Comparison of ENCODE assay signal across 9 mouse cellular contexts in the genomic region with DNA sequence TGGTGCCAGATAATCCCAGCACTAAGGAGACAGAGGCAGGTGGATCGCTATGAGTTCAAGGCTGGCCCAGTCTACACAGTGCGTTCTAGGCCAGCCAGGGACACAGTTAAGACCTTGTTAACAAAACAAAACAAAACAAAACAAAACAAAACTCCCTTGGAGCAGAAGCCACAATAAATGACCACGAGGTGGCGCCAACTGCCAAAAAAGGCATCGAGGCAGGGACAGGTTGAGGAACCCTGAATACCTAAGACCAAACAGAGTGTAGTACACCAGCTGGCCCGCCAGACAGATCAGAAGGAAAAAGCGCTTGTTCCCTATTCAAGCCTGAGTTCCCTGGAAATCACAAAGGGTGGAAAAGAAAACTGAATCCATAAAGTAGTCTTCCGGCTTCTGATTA. TPM values are rescaled to one million over a fixed set of nuclear protein-coding genes. Genes with fewer than 3 reads are reported as not detected.
A peak's percentile ranks its signal among the peaks of the same experiment; 100 is the strongest.
DNase-seq lines count a peak whose midpoint lies in the region; ATAC-seq and TF ChIP-seq lines count a peak whose summit lies in the region.
"Had no signal": no experiment of that assay in that cellular context is flagged by ENCODE, and none has a peak within 500 bp of the region (broad histone marks: within the 10 kb centered on the region; RNA-seq: fewer than 3 reads in every experiment).

No protein-coding gene starts in this region.

- H3K4me1 ChIP-seq in testis, adult 2 months (ENCODE audit: control insufficient read depth, insufficient read depth, low read length), result peaks cover 6% of the 10 kb centered on the region
- H3K4me1 ChIP-seq in liver, embryonic 13.5 days (replicated peaks), result peaks cover 42% of the 10 kb centered on the region
- H3K4me1 ChIP-seq in neural tube, embryonic 13.5 days (replicated peaks), result peaks cover 48% of the 10 kb centered on the region

- peak; percentile 74 to 83 for ATAC-seq in hematopoietic stem cell, adult 5-6 weeks (replicated peaks in 1 of 2; ENCODE audit: insufficient read depth in 1 of 2, low FRiP score in 2 of 2, low TSS enrichment in 1 of 2, low read depth in 1 of 2, poor library complexity in 2 of 2, severe bottlenecking in 2 of 2)
- peak; percentile 48; the same call in 1 of the 2 replicates for ATAC-seq in liver, embryonic 13.5 days (ENCODE audit: low read depth)
- peak; percentile 27; the same call in 1 of the 2 replicates for ATAC-seq in neural tube, embryonic 13.5 days (ENCODE audit: low read depth)

- H3K27ac ChIP-seq in testis, adult 2 months (ENCODE audit: control insufficient read depth, insufficient read depth, low read depth, low read length), result no peak overlapping the region
- peak overlapping the region; percentile 22; the same call in 1 of the 2 replicates for H3K27ac ChIP-seq in liver, embryonic 13.5 days
- no peak overlapping the region for H3K27ac ChIP-seq in neural tube, embryonic 13.5 days (replicated peaks)

- H3K9ac ChIP-seq in liver, embryonic 13.5 days, result peak overlapping the region; percentile 41; the same call in 1 of the 2 replicates
- no peak overlapping the region for H3K9ac ChIP-seq in neural tube, embryonic 13.5 days

- 0 out of 2 replicates have a peak, but pooled peaks cover 2% of the 10 kb centered on the region for H3K27me3 ChIP-seq in testis, adult 2 months (ENCODE audit: control insufficient read depth, insufficient read depth, low read length)
- H3K27me3 ChIP-seq in liver, embryonic 13.5 days, result peaks cover 43% of the 10 kb centered on the region
- peaks cover 12% of the 10 kb centered on the region for H3K27me3 ChIP-seq in neural tube, embryonic 13.5 days

- peak; percentile 43; the same call in 1 of the 2 replicates for TF ChIP-seq CTCF in testis, adult 2 months (IDR thresholded peaks at IDR 0.05; ENCODE audit: control insufficient read depth, insufficient read depth, insufficient replicate concordance, low read depth, low read length)

- no peak overlapping the region for H3K4me2 ChIP-seq in liver, embryonic 13.5 days
- H3K4me2 ChIP-seq in neural tube, embryonic 13.5 days, result no peak overlapping the region

- no peaks in the 10 kb centered on the region for H3K36me3 ChIP-seq in testis, adult 2 months (ENCODE audit: control insufficient read depth, insufficient read depth, low read length)
- peaks cover 10% of the 10 kb centered on the region for H3K36me3 ChIP-seq in liver, embryonic 13.5 days
- H3K36me3 ChIP-seq in neural tube, embryonic 13.5 days, result peaks cover 17% of the 10 kb centered on the region; the same call in 1 of the 2 replicates

- no peaks in the 10 kb centered on the region for H3K9me3 ChIP-seq in liver, embryonic 13.5 days (replicated peaks)
- H3K9me3 ChIP-seq in neural tube, embryonic 13.5 days, result no peaks in the 10 kb centered on the region

- no peak for DNase-seq in testis, postnatal 14 days (ENCODE audit: low spot score)
- DNase-seq in adrenal gland, postnatal 10 days, result peak; percentile 85
- DNase-seq in embryo, embryonic 11 days, result peak; percentile 87
- DNase-seq in liver, embryonic 13.5 days, result peak; percentile 71
- DNase-seq in thymus, postnatal 4 days, result peak; percentile 87

- WGBS in liver, embryonic 13.5 days (ENCODE audit: insufficient replicate concordance), result 21% methylated on average over 8 of the region's 8 CpGs
- 21% methylated on average over 8 of the region's 8 CpGs for WGBS in neural tube, embryonic 13.5 days

- no peak overlapping the region for H3K4me3 ChIP-seq in testis, adult 2 months (ENCODE audit: control insufficient read depth, low read depth, low read length)
- no peak overlapping the region for H3K4me3 ChIP-seq in liver, embryonic 13.5 days (replicated peaks)
- H3K4me3 ChIP-seq in neural tube, embryonic 13.5 days, result no peak overlapping the region
- H3K4me3 ChIP-seq: myocyte had no signal

- TF ChIP-seq POLR2A in testis, adult 2 months (IDR thresholded peaks at IDR 0.05; ENCODE audit: control insufficient read depth, low read depth, low read length), result no peak

RNA-seq across cellular contexts. Expression of gene Rhbdf1, which starts 5.2 kb away (rescaled TPM):
- polyA plus RNA-seq in testis, adult 2 months (2012; rRNA removed), result 6.8 and 9.5 TPM in 2 replicates
- total RNA-seq in adrenal gland, postnatal 10 days (2021), result 10 to 100 TPM; 25.0 to 29.1 TPM
- 7.0 and 7.5 TPM in 2 replicates for total RNA-seq in hematopoietic stem cell, adult 5-6 weeks (2017)
- polyA plus RNA-seq in liver, embryonic 13.5 days (2015; fragmentation: Nextera tagmentation; extraction: Ambion mirVana), result 5.6 and 6.2 TPM in 2 replicates
- 28.9 and 30.4 TPM in 2 replicates for polyA plus RNA-seq in neural tube, embryonic 13.5 days (2015; fragmentation: Nextera tagmentation; extraction: Ambion mirVana)

RNA-seq across cellular contexts. Expression of gene Mpg, which starts 9.5 kb away (rescaled TPM):
- 16.3 and 16.4 TPM in 2 replicates for polyA plus RNA-seq in testis, adult 2 months (2012; rRNA removed)
- total RNA-seq in adrenal gland, postnatal 10 days (2021), result 10 to 100 TPM; 21.0 to 22.3 TPM
- total RNA-seq in hematopoietic stem cell, adult 5-6 weeks (2017), result 10.4 and 14.6 TPM in 2 replicates
- polyA plus RNA-seq in liver, embryonic 13.5 days (2015; fragmentation: Nextera tagmentation; extraction: Ambion mirVana), result 19.7 and 21.6 TPM in 2 replicates
- polyA plus RNA-seq in neural tube, embryonic 13.5 days (2015; fragmentation: Nextera tagmentation; extraction: Ambion mirVana), result 35.8 and 36.6 TPM in 2 replicates

RNA-seq across cellular contexts. Expression of gene Snrnp25, which starts 11.6 kb away (rescaled TPM):
- 38.8 and 39.6 TPM in 2 replicates for polyA plus RNA-seq in testis, adult 2 months (2012; rRNA removed)
- total RNA-seq in adrenal gland, postnatal 10 days (2021), result 10 to 100 TPM; 23.9 to 26.5 TPM
- total RNA-seq in hematopoietic stem cell, adult 5-6 weeks (2017), result 50.8 and 51.0 TPM in 2 replicates
- polyA plus RNA-seq in liver, embryonic 13.5 days (2015; fragmentation: Nextera tagmentation; extraction: Ambion mirVana), result 92.2 and 93.1 TPM in 2 replicates
- polyA plus RNA-seq in neural tube, embryonic 13.5 days (2015; fragmentation: Nextera tagmentation; extraction: Ambion mirVana), result 45.7 and 46.8 TPM in 2 replicates

RNA-seq across cellular contexts. Expression of gene Il9r, which starts 16.8 kb away (rescaled TPM):
- polyA plus RNA-seq in testis, adult 2 months (2012; rRNA removed), result 1.6 and 2.1 TPM in 2 replicates
- under 1 TPM; 0.30 to 0.82 TPM for total RNA-seq in adrenal gland, postnatal 10 days (2021)
- total RNA-seq in hematopoietic stem cell, adult 5-6 weeks (2017), result 0.69 and 1.3 TPM in 2 replicates
- 0.08 and 0.13 TPM in 2 replicates for polyA plus RNA-seq in liver, embryonic 13.5 days (2015; fragmentation: Nextera tagmentation; extraction: Ambion mirVana)
- not detected in 2 replicates for polyA plus RNA-seq in neural tube, embryonic 13.5 days (2015; fragmentation: Nextera tagmentation; extraction: Ambion mirVana)

RNA-seq across cellular contexts. Expression of gene Nprl3, which starts 50.7 kb away (rescaled TPM):
- 61.4 and 62.8 TPM in 2 replicates for polyA plus RNA-seq in testis, adult 2 months (2012; rRNA removed)
- 10 to 100 TPM; 36.9 to 50.1 TPM for total RNA-seq in adrenal gland, postnatal 10 days (2021)
- total RNA-seq in hematopoietic stem cell, adult 5-6 weeks (2017), result 20.3 and 24.1 TPM in 2 replicates
- 27.5 and 29.7 TPM in 2 replicates for polyA plus RNA-seq in liver, embryonic 13.5 days (2015; fragmentation: Nextera tagmentation; extraction: Ambion mirVana)
- polyA plus RNA-seq in neural tube, embryonic 13.5 days (2015; fragmentation: Nextera tagmentation; extraction: Ambion mirVana), result 39.8 and 42.8 TPM in 2 replicates

Comparison
In these comparisons a context has a peak if more than half of its experiments do, and no peak if none do; other contexts are left out.
1. ATAC-seq: peak in every context shown above with its lines; median percentile 78 in hematopoietic stem cell, adult 5-6 weeks; 48 in liver, embryonic 13.5 days; 27 in neural tube, embryonic 13.5 days.